7 mouse cellular contexts compared by ENCODE assay signal in the genomic region with DNA sequence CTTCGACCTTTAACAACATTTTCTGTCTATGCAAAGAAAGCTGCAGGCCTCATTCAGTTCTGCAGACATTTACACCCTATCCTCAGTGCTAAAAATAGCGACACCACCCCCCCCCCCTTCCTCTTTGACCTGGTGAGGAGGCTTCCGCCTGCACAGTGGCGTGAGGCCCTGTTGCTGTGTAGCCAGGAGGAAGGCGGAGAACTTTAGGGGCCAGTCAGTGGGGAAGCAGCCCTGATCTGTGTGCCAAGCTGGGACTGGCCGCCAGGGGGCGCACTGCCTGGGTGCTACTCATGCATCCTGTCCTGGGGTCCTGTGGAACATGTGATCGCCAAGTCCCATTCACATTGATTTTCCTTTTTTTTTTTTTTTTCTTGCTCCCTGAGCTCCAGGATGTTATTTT. TPM values are rescaled to one million over a fixed set of nuclear protein-coding genes. Genes with fewer than 3 reads are reported as not detected.
A peak's percentile ranks its signal among the peaks of the same experiment; 100 is the strongest.
DNase-seq lines count a peak whose midpoint lies in the region; ATAC-seq lines count a peak whose summit lies in the region.

No protein-coding gene starts in this region.

- peak overlapping the region; percentile 31; the same call in 1 of the 2 replicates for H3K9ac ChIP-seq in intestine, embryonic 16.5 days (ENCODE audit: low read depth, low read length)

- peaks cover 73% of the 10 kb centered on the region for H3K4me1 ChIP-seq in intestine, embryonic 16.5 days (ENCODE audit: control insufficient read depth, insufficient read depth, low read length)
- peaks cover 64% of the 10 kb centered on the region for H3K4me1 ChIP-seq in midbrain, embryonic 10.5 days

- intact Hi-C loops in gastrocnemius, postnatal 36 days (cut with DNase I): no loop called here
- intact Hi-C loops in left cerebral cortex, postnatal 36 days (cut with DNase I): no loop called here

- DNase-seq in adrenal gland, adult (ENCODE audit: inconsistent age in 2 of 2, low spot score in 1 of 2): peak; percentile 90 to 96
- DNase-seq in embryo, embryonic 10.5 days (ENCODE audit: low spot score): peak; percentile 86
- DNase-seq in gastrocnemius, postnatal 36 days: peak; percentile 90 to 93
- peak; percentile 78 to 80 for DNase-seq in left cerebral cortex, postnatal 36 days (ENCODE audit: low spot score in 2 of 2)
- DNase-seq in midbrain, embryonic 10.5 days (ENCODE audit: low spot score): peak; percentile 87
- peak; percentile 86 for DNase-seq in right cerebral cortex, postnatal 4 days

- peak overlapping the region; percentile 29 for H3K4me2 ChIP-seq in intestine, embryonic 16.5 days (ENCODE audit: low read depth, low read length)

- H3K27ac ChIP-seq in intestine, embryonic 16.5 days (ENCODE audit: low read length): peak overlapping the region; percentile 98
- H3K27ac ChIP-seq in midbrain, embryonic 10.5 days (replicated peaks): peak overlapping the region; percentile 79

- peak; percentile 82 for ATAC-seq in intestine, embryonic 16.5 days

- no peak overlapping the region for H3K4me3 ChIP-seq in intestine, embryonic 16.5 days (ENCODE audit: low read length)
- H3K4me3 ChIP-seq in midbrain, embryonic 10.5 days: no peak overlapping the region

- no peaks in the 10 kb centered on the region for H3K9me3 ChIP-seq in intestine, embryonic 16.5 days (ENCODE audit: control insufficient read depth, low read length)
- H3K9me3 ChIP-seq in midbrain, embryonic 10.5 days (replicated peaks): no peaks in the 10 kb centered on the region

- WGBS in intestine, embryonic 16.5 days: 3% methylated on average over 8 of the region's 8 CpGs
- WGBS in midbrain, embryonic 10.5 days: 19% methylated on average over 8 of the region's 8 CpGs

- H3K27me3 ChIP-seq in intestine, embryonic 16.5 days (replicated peaks; ENCODE audit: control insufficient read depth, insufficient read depth, low read length): no peaks in the 10 kb centered on the region
- no peaks in the 10 kb centered on the region for H3K27me3 ChIP-seq in midbrain, embryonic 10.5 days (ENCODE audit: low read depth, poor library complexity, severe bottlenecking)

- no peaks in the 10 kb centered on the region for H3K36me3 ChIP-seq in intestine, embryonic 16.5 days (ENCODE audit: control insufficient read depth, insufficient read depth, low read length)
- no peaks in the 10 kb centered on the region for H3K36me3 ChIP-seq in midbrain, embryonic 10.5 days

RNA-seq across cellular contexts. Expression of a gene that starts 24.3 kb away (rescaled TPM):
- total RNA-seq in gastrocnemius, postnatal 36 days (2021): 10 to 100 TPM; 80.5 to 83.4 TPM
- polyA plus RNA-seq in intestine, embryonic 16.5 days (2015; fragmentation: Nextera tagmentation; extraction: Ambion mirVana): 52.8 and 53.8 TPM in 2 replicates
- total RNA-seq in left cerebral cortex, postnatal 36 days (2021): 100 to 1,000 TPM; 100 to 124 TPM
- polyA plus RNA-seq in midbrain, embryonic 10.5 days (2016; fragmentation: Nextera tagmentation; extraction: Ambion mirVana): 92.2 and 115 TPM in 2 replicates
